Mouse (Mus musculus) kidney, postnatal 0 days (tissue): ENCODE results near the gene Maml3. TPM values are rescaled to one million over a fixed set of nuclear protein-coding genes. Genes with fewer than 3 reads are reported as not detected.
A peak's percentile ranks its signal among the peaks of the same experiment; 100 is the strongest.

Experiments
- ATAC-seq: fragments of 200-750 bp; cut with Nextera tagmentation; replicated peaks from 2 replicates; pipeline ENCODE4 v1.8.0; 2017; ENCODE audit warnings: low read depth, moderate number of reproducible peaks, moderate TSS enrichment, moderate library complexity; ENCODE audit not compliant: low FRiP score
- DNase-seq: peaks from one replicate; pipeline ENCODE4 v3.0.0-alpha.2; 2016; ENCODE audit warnings: low spot score
- H3K27ac ChIP-seq: fragments of 300-500 bp; sonication (generic); 2 replicates; pipeline ENCODE4 v1.5.1; 2014; ENCODE audit warnings: mild to moderate bottlenecking
- H3K27me3 ChIP-seq: fragments of 300-500 bp; sonication (generic); 2 replicates; pipeline ENCODE4 v1.6.1; 2014; ENCODE audit warnings: low read length, mixed read lengths; ENCODE audit not compliant: insufficient read depth
- H3K36me3 ChIP-seq: fragments of 300-500 bp; sonication (generic); 2 replicates; pipeline ENCODE4 v1.6.1; 2014; ENCODE audit warnings: low read length, mixed read lengths; ENCODE audit not compliant: insufficient read depth
- H3K4me1 ChIP-seq: fragments of 300-500 bp; sonication (generic); replicated peaks from 2 replicates; pipeline ENCODE4 v1.6.1; 2014; ENCODE audit warnings: antibody characterized with exemption, low read length, mixed read lengths; ENCODE audit not compliant: insufficient read depth
- H3K4me2 ChIP-seq: fragments of 300-500 bp; sonication (generic); 2 replicates; pipeline ENCODE4 v1.6.1; 2014; ENCODE audit warnings: mild to moderate bottlenecking, low read length, moderate library complexity, mixed read lengths
- H3K4me3 ChIP-seq: fragments of 300-500 bp; sonication (generic); replicated peaks from 2 replicates; pipeline ENCODE4 v1.5.1; 2014; ENCODE audit warnings: low read depth, low read length
- H3K9ac ChIP-seq: fragments of 300-500 bp; sonication (generic); 2 replicates; pipeline ENCODE4 v1.6.1; 2014; ENCODE audit warnings: low read depth, low read length
- H3K9me3 ChIP-seq: fragments of 300-500 bp; sonication (generic); replicated peaks from 2 replicates; pipeline ENCODE4 v1.6.1; 2016; ENCODE audit warnings: low read length, inconsistent platforms, mixed read lengths
- CTCF ChIP-seq: IDR thresholded peaks from 2 replicates; pipeline ENCODE4 v1.5.1; 2016; ENCODE audit warnings: antibody characterized with exemption, low read depth, mild to moderate bottlenecking, moderate library complexity
- WGBS: fragments of 180-500 bp; shearing (Covaris S2); extraction: QIAGEN DNeasy Blood & Tissue Kit; methylation state at CpG from one replicate; pipeline ENCODE4 v1.1.7; 2014; 5-methylcytosine and 5-hydroxymethylcytosine counted together
- polyA plus RNA-seq: library from polyadenylated mRNA; unstranded; fragments of >200 nt; fragmentation: Nextera tagmentation; extraction: Ambion mirVana; gene quantifications from 2 replicates; pipeline ENCODE4 v1.2.1, GENCODE M21; 2015

Maml3 gene
- polyA plus RNA-seq, 1 experiment from 2014 or later = 5.4 TPM

GRCm38 (mm10) chr3:51813186-51813585 is 291.7 kb downstream of the Maml3 start:
- no peak for ATAC-seq
- Histone ChIP-seq H3K27ac (no peak overlapping the region), H3K9ac (no peak overlapping the region), H3K36me3 (no peaks in the 10 kb centered on the region), H3K4me3 (no peak overlapping the region), H3K4me2 (no peak overlapping the region), H3K27me3 (no peaks in the 10 kb centered on the region), H3K4me1 (0 out of 2 replicates have a peak, but pooled peaks cover 3% of the 10 kb centered on the region), H3K9me3 (no peaks in the 10 kb centered on the region)
- DNase-seq = no peak
- WGBS = 96% methylated on average over 5 of the region's 5 CpGs
- no peak for TF ChIP-seq CTCF

GRCm38 (mm10) chr3:51810731-51811130 is 294.1 kb downstream of the Maml3 start:
- Histone ChIP-seq H3K9ac (no peak overlapping the region), H3K27ac (no peak overlapping the region), H3K9me3 (no peaks in the 10 kb centered on the region), H3K4me3 (no peak overlapping the region), H3K36me3 (no peaks in the 10 kb centered on the region), H3K4me2 (no peak overlapping the region), H3K27me3 (no peaks in the 10 kb centered on the region), H3K4me1 (0 out of 2 replicates have a peak, but pooled peaks cover 3% of the 10 kb centered on the region)
- no peak for TF ChIP-seq CTCF
- WGBS = 84% methylated on average over 7 of the region's 7 CpGs
- DNase-seq (no peak), ATAC-seq (no peak)

GRCm38 (mm10) chr3:51809822-51810221 is 295.1 kb downstream of the Maml3 start:
- no peak overlapping the region for H3K27ac ChIP-seq
- ATAC-seq = no peak
- H3K4me3 ChIP-seq = no peak overlapping the region
- 30% methylated on average over 7 of the region's 7 CpGs for WGBS
- no peak for TF ChIP-seq CTCF
- H3K36me3 ChIP-seq = no peaks in the 10 kb centered on the region
- H3K4me1 ChIP-seq = 0 out of 2 replicates have a peak, but pooled peaks cover 3% of the 10 kb centered on the region
- no peaks in the 10 kb centered on the region for H3K9me3 ChIP-seq
- H3K4me2 ChIP-seq = no peak overlapping the region
- no peak for DNase-seq
- H3K27me3 ChIP-seq = no peaks in the 10 kb centered on the region
- H3K9ac ChIP-seq = no peak overlapping the region

GRCm38 (mm10) chr3:51807981-51808870 is 296.6 kb downstream of the Maml3 start:
- H3K27ac ChIP-seq = no peak overlapping the region
- DNase-seq = no peak
- TF ChIP-seq CTCF = no peak

DNA sequence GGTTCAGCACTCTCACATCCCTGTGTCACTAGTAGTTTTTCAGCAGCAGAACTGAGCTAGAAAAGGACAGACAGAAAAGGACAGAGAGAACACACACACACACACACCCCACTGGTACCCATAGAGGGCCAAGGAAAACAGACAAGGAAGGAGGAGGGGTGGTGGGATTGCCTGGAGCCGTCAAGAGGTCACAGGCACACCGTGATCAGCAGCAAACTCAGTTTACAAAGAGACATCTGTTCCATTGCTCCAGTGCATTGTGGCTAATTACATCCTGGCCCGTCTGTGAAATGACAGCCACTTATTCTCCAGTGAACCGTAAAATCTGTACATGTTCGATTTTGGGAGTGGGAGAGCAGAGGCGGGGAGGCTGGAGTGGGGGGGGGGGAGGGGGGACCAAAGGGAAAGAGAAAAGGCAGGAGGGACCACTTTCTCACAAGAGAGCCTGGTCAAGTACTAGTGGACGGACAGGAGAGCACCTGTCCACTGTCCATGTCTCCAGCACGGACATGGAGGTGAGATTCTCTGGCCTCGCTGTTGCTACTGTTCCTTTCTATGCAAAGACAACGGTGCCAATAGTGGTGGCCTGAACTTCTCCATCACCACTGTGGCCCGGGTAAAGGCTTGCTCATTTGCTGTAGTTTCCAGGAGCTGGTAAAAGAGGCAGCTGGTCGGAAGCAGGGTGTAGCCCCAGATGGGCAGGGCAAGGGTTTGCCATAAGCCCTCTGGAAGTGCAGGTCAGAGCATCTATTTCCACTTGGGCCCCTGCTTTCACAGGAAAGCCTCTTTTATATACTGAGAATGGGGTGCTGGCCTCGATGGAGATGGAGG is 299.2 kb downstream of the Maml3 start:
- 30% methylated on average over 13 of the region's 13 CpGs for WGBS
- H3K4me3 ChIP-seq = no peak overlapping the region
- peaks cover 11% of the 10 kb centered on the region; the same call in 1 of the 2 replicates for H3K4me1 ChIP-seq
- ATAC-seq (no peak), DNase-seq (no peak)
- no peak overlapping the region for H3K4me2 ChIP-seq
- TF ChIP-seq CTCF = no peak
- H3K27ac ChIP-seq = no peak overlapping the region
- H3K27me3 ChIP-seq = no peaks in the 10 kb centered on the region
- no peak overlapping the region for H3K9ac ChIP-seq
- no peaks in the 10 kb centered on the region for H3K36me3 ChIP-seq
- H3K9me3 ChIP-seq = no peaks in the 10 kb centered on the region

More at GRCm38 (mm10) chr3:51807981-51808870, 296.6 kb downstream of the Maml3 start:
- Histone ChIP-seq H3K9ac (no peak overlapping the region), H3K36me3 (no peaks in the 10 kb centered on the region), H3K4me1 (peaks cover 10% of the 10 kb centered on the region; the same call in 1 of the 2 replicates), H3K27me3 (no peaks in the 10 kb centered on the region), H3K4me3 (no peak overlapping the region), H3K4me2 (no peak overlapping the region), H3K9me3 (no peaks in the 10 kb centered on the region)
- no peak for ATAC-seq
- WGBS = 86% methylated on average over 16 of the region's 16 CpGs

- Histone ChIP-seq H3K36me3 (no peaks in the 10 kb centered on the region), H3K27me3 (no peaks in the 10 kb centered on the region), H3K9ac (no peak overlapping the region), H3K4me3 (no peak overlapping the region), H3K27ac (no peak overlapping the region), H3K4me1 (peaks cover 12% of the 10 kb centered on the region), H3K4me2 (no peak overlapping the region), H3K9me3 (no peaks in the 10 kb centered on the region)
- no peak for TF ChIP-seq CTCF
- ATAC-seq (no peak; the same call in 1 of the 2 replicates), DNase-seq (peak; percentile 32)
- 42% methylated on average over 6 of the region's 6 CpGs for WGBS
These were observed 301.0 kb downstream of the Maml3 start for GRCm38 (mm10) chr3:51803903-51804302.
